11 mouse cellular contexts compared by ENCODE assay signal in the genomic region with DNA sequence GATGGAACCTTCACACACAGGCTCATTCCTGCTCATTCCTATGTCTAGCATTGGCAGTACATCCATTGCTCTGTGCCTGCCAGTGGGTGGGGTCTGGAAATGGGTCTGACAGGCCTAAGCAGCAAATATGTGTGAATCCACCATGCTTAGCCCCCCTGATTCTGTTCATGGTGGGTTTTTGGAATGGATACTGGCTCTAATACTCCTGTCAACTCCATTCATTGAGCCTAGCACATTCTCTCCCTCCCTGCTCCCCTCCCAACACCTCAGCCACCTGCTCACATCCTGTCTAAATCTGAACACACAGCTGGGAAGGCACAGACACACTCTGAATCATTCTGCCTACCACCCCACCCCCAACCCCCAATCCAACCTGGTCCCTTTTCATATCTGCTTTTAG.
"Had no signal": no experiment of that assay in that cellular context is flagged by ENCODE, and none has a peak within 500 bp of the region (broad histone marks: within the 10 kb centered on the region; RNA-seq: fewer than 3 reads in every experiment).

No protein-coding gene starts in this region.

- H3K9me3 ChIP-seq: midbrain, embryonic 10.5 days; neural tube, embryonic 12.5 days had no signal

- H3K27me3 ChIP-seq: limb, embryonic 13.5 days; neural tube, embryonic 12.5 days had no signal

- H3K36me3 ChIP-seq: limb, embryonic 13.5 days; midbrain, embryonic 10.5 days; neural tube, embryonic 12.5 days had no signal

- H3K27ac ChIP-seq: limb, embryonic 13.5 days; liver, embryonic 14.5 days; midbrain, embryonic 10.5 days; neural tube, embryonic 12.5 days had no signal

- DNase-seq: kidney, adult 8-10 months; kidney, postnatal 25 days; layer of hippocampus, adult 9-11 months; left cerebral cortex, postnatal 4 days; midbrain, embryonic 14.5 days; retina, postnatal 1 day had no signal

- H3K4me1 ChIP-seq: limb, embryonic 13.5 days; midbrain, embryonic 10.5 days; neural tube, embryonic 12.5 days had no signal

- H3K4me2 ChIP-seq: limb, embryonic 13.5 days; neural tube, embryonic 12.5 days had no signal

- H3K4me3 ChIP-seq: limb, embryonic 13.5 days; midbrain, embryonic 10.5 days; neural tube, embryonic 12.5 days had no signal

- H3K9ac ChIP-seq: limb, embryonic 13.5 days; liver, embryonic 14.5 days; neural tube, embryonic 12.5 days had no signal

- ATAC-seq: intestine, postnatal 0 days had no signal
